Mouse (Mus musculus) lung, postnatal 0 days (tissue): ENCODE measurements around the gene Plpp3.

Experiments used
- CTCF ChIP-seq: IDR thresholded peaks from 2 replicates; pipeline ENCODE4 v1.5.1; 2016; ENCODE audit warnings: antibody characterized with exemption, mild to moderate bottlenecking
- EP300 ChIP-seq: IDR thresholded peaks from 2 replicates; pipeline ENCODE4 v1.6.1; 2016; ENCODE audit warnings: antibody characterized with exemption, mild to moderate bottlenecking, control low read depth

DNA sequence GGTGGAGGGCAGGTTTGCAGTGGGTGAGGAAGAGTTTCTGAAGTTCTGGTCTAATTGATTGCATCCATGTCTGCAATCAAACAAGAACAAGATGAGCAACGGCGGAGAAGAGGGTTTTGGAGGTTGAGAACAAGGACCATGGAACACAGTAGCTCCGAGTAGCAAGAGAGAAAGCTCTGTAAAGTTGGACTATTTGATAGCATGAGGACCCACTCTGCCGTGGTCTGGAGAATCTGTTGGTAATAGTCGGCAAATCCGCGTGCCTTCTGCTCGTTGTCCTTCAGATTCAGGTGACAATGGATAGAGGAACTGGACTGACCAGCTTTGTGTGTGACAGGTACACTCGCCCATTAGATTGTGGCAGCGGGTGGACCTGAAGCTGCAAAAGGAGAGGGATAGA, 87.8 kb downstream of the Plpp3 start:
- TF ChIP-seq CTCF = no peak
- no peak for TF ChIP-seq EP300
